Mouse (Mus musculus): ENCODE measurements around the gene Prkx. TPM values are rescaled to one million over a fixed set of nuclear protein-coding genes. Genes with fewer than 3 reads are reported as not detected.

Gene Prkx
- 7.5 and 8.2 TPM in 2 replicates for polyA plus RNA-seq (2015; fragmentation: Nextera tagmentation; extraction: Ambion mirVana)

GRCm38 (mm10) chrX:77796238-77796835, at the start of gene Prkx:
Gene Prkx, minus strand, starts transcription at chrX:77796278.

Other genes starting within 250 kb of the Prkx start
- not detected in 2 replicates for gene Pbsn, start 57.3 kb upstream of the Prkx start, polyA plus RNA-seq (2015; fragmentation: Nextera tagmentation; extraction: Ambion mirVana)
- gene Gm14744, start 68.5 kb upstream of the Prkx start, polyA plus RNA-seq (2015; fragmentation: Nextera tagmentation; extraction: Ambion mirVana) = not detected in 2 replicates
- gene 5430402E10Rik, start 128.8 kb upstream of the Prkx start, polyA plus RNA-seq (2015; fragmentation: Nextera tagmentation; extraction: Ambion mirVana) = not detected in 2 replicates

Data from urinary bladder, postnatal 0 days (tissue).